Mouse (Mus musculus): ENCODE results near the gene Ppih. TPM values are rescaled to one million over a fixed set of nuclear protein-coding genes. Genes with fewer than 3 reads are reported as not detected.

The Ppih gene
- polyA plus RNA-seq, 1 experiment: 48.4 TPM

DNA sequence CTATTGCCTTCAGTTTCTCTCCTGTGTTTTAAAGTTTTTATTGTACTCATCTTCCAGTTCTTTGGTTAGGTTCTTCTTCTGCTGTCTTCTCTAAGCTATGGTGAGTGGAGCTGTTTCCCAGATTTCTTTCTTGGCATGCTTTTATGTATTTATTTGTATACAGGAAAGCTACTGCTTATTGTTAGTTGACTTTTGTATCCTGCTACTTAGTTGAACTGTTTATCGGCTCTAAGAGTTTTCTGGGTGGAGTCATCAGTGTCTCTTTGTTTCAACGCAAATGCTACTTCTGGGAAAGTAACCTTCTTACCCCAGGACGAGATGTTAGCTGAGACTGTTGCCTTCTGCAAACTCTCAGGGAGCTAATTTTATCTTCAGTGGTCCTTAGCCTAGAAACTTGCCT, 56.9 kb downstream of the Ppih start:
- Histone ChIP-seq H3K4me1 (ENCODE audit: control insufficient read depth, insufficient read depth, low read length) (no peaks in the 10 kb centered on the region), H3K27ac (ENCODE audit: insufficient read depth, low read length) (no peak overlapping the region), H3K4me3 (ENCODE audit: insufficient read depth, low read length) (no peak overlapping the region)
- no peak for TF ChIP-seq POLR2A (IDR thresholded peaks at IDR 0.05; ENCODE audit: low read depth, low read length)
- TF ChIP-seq CTCF (IDR thresholded peaks at IDR 0.05; ENCODE audit: borderline replicate concordance, insufficient read depth, low read length): no peak

DNA sequence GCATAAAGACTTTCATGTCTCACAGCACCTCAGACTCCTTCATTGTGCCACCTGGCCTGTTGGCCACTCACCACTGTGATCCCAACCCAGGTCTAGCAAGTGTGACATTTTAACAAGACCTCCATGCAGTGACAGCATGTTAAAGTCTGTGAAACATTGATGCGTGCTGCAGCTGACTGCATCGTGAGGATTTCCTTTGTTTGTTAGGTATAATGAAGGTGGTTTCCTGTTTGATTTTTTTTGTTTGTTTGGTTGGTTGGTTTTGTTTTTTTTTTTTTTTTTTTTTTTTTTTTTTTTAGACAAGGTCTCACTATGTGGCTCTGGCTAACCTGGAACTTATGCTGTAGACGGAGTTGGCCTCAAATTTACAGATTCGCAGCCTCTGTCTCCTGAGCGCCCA, 57.9 kb downstream of the Ppih start:
- TF ChIP-seq CTCF (IDR thresholded peaks at IDR 0.05; ENCODE audit: borderline replicate concordance, insufficient read depth, low read length) (no peak), POLR2A (IDR thresholded peaks at IDR 0.05; ENCODE audit: low read depth, low read length) (no peak)
- Histone ChIP-seq H3K27ac (ENCODE audit: insufficient read depth, low read length) (no peak overlapping the region), H3K4me3 (ENCODE audit: insufficient read depth, low read length) (no peak overlapping the region), H3K4me1 (ENCODE audit: control insufficient read depth, insufficient read depth, low read length) (no peaks in the 10 kb centered on the region)

DNA sequence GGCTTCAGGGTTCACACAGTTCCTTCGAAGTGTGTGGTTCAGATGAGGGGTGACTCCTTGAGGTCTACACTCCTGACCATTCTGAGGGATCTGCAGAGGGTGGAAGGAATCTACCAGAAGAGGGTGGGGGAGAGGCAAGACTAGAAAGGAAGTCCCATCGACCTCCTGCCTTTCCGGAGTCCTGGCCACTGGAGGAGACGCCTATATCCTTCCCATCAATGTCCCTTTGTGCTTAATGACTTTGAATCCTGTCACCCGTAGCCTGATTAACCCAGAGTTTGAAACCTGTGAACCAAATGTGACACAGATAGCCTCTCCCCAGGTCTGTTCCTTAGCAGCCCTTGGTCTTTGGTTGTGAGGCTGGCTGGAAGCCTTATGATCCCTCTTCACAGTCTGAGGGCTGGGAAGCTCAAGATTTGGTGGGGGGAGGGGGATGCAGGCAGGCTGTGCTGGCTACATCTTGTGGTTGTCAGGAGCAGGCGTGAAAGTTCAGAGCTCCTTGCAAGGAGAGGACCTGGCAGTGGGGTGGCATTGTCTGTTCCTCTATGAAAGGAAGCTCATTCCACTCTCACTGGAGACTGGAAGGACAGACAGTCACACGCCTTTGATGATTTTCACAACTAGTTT, 59.1 kb downstream of the Ppih start:
- Histone ChIP-seq H3K4me3 (ENCODE audit: insufficient read depth, low read length) (no peak overlapping the region), H3K4me1 (ENCODE audit: control insufficient read depth, insufficient read depth, low read length) (no peaks in the 10 kb centered on the region), H3K27ac (ENCODE audit: insufficient read depth, low read length) (no peak overlapping the region)
- no peak for TF ChIP-seq CTCF (IDR thresholded peaks at IDR 0.05; ENCODE audit: borderline replicate concordance, insufficient read depth, low read length)
- TF ChIP-seq POLR2A (IDR thresholded peaks at IDR 0.05; ENCODE audit: low read depth, low read length): no peak

DNA sequence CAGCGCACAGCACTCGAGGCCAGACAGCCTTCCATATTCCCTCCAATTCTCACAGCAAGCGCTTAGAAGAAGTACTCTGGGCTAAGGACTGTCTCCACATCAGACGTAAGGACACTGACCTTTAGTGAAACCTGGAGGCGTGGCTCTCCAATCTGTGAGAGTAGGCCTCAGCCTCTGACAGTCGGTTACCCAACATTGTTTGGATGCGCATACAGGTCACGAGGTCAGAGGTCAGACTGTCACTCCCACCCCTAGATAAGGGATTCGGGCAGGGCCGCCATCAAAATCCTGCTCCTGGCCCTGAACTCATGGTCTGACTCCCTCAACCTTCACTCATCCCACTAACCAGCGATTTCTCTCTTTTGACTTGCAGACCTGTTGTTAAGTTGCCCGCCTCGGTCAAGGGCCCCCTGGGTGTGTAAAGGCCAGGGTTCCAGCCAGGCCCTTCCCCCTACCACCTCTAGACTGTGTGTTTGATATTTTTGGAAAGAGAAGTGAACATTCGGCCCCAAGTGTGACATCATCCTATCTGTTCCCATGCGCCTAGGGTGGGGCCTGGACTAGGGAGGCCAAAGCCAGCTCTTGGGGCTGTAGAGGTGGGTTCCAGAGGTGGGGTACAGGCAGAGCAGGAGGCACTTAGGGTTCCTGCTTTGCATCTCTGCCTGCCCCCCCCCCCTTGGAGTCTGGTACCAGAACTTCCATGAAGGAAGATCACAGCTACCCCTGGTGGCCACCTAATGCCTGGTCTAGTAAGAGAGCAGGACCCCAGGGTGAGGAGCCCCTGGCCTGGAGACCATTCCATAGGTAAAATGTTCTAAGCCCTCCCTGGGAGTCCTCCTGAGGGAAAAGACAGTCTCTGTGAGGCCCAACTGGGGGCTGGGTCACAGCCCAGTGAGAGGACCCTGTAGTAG, 60.7 kb downstream of the Ppih start:
- H3K4me1 ChIP-seq (ENCODE audit: control insufficient read depth, insufficient read depth, low read length): no peaks in the 10 kb centered on the region
- TF ChIP-seq CTCF (IDR thresholded peaks at IDR 0.05; ENCODE audit: borderline replicate concordance, insufficient read depth, low read length): no peak
- no peak for TF ChIP-seq POLR2A (IDR thresholded peaks at IDR 0.05; ENCODE audit: low read depth, low read length)
- H3K27ac ChIP-seq (ENCODE audit: insufficient read depth, low read length): no peak overlapping the region
- H3K4me3 ChIP-seq (ENCODE audit: insufficient read depth, low read length): no peak overlapping the region

DNA sequence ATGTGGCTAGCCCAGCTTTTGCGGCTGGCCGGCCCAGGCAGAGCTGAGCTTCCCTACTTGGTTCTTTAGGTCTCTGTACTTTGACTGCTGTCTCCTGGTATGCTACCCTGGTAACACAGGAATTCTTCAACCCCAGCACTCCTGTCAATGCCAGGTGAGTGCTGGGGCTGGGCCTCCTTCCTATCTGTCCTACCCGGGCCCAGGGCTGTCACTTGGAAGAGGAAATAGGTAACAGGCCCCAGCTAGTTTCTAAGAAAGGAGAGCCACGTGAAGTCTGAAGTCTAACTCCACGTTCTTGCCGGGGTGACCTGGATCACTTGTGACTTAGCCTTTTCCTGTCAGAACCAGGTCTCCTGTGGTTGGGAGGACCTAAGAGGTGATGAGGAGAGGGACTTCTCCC, 63.3 kb downstream of the Ppih start:
- H3K27ac ChIP-seq (ENCODE audit: insufficient read depth, low read length): no peak overlapping the region
- 0 out of 2 replicates have a peak, but pooled peaks cover 5% of the 10 kb centered on the region for H3K4me1 ChIP-seq (ENCODE audit: control insufficient read depth, insufficient read depth, low read length)
- TF ChIP-seq CTCF (IDR thresholded peaks at IDR 0.05; ENCODE audit: borderline replicate concordance, insufficient read depth, low read length): no peak
- no peak for TF ChIP-seq POLR2A (IDR thresholded peaks at IDR 0.05; ENCODE audit: low read depth, low read length)
- H3K4me3 ChIP-seq (ENCODE audit: insufficient read depth, low read length): no peak overlapping the region

DNA sequence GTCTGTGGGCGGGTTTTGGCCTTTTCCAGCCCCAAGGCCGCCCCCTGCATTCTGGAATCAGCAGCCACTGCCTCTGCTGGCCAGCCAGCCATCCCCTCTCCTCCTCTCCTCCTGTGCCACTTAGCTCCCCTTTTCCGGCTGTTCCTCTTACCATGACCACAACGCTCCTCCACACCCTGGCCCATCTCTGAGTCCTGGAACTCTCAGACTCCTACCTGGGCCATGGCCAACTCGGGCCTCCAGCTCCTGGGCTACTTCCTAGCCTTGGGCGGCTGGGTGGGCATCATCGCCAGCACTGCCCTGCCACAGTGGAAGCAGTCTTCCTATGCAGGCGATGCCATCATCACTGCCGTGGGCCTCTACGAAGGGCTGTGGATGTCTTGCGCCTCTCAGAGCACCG, 65.0 kb downstream of the Ppih start, which contains the start of gene Cldn19:
TSS of gene Cldn19 (plus strand) at position 64 of the 400 bp plus-strand sequence.
- Histone ChIP-seq H3K27ac (ENCODE audit: insufficient read depth, low read length) (no peak within 1 kb of the TSS), H3K4me1 (ENCODE audit: control insufficient read depth, insufficient read depth, low read length) (0 out of 2 replicates have a peak, but pooled peaks cover 5% of the 10 kb centered on the region), H3K4me3 (ENCODE audit: insufficient read depth, low read length) (no peak within 1 kb of the TSS)
- no peak for TF ChIP-seq CTCF (IDR thresholded peaks at IDR 0.05; ENCODE audit: borderline replicate concordance, insufficient read depth, low read length)
- TF ChIP-seq POLR2A (IDR thresholded peaks at IDR 0.05; ENCODE audit: low read depth, low read length): no peak

DNA sequence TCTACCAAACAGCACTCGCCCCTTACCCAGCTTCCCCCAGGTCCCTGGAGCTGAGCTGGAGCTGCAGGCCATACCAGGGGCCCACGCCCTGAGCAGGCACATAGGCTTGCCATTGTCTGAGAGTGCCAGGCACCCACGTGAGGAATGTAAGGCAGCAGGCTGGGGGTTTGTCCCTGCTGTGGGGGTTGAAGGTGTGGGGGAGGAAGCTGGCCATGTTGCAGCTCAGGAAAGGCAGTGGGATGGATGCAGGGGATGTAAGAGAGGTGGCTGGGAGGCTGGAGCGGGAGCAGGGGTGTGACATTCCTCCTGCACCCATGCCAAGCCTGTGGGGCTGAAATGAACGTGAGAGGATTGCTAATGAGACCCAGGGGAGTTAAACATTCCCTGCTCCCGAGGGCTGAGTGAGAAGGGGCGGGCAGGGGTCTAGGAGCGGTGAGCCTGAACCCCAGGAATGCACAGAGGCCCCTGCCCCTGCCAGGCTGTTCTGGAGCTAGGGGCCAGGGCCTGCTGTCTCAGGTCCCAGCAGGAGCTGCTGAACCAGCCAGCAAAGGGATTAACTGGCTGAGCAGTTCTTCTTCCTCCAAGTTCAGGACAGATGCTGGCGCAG, 66.2 kb downstream of the Ppih start:
- Histone ChIP-seq H3K4me3 (ENCODE audit: insufficient read depth, low read length) (no peak overlapping the region), H3K27ac (ENCODE audit: insufficient read depth, low read length) (no peak overlapping the region), H3K4me1 (ENCODE audit: control insufficient read depth, insufficient read depth, low read length) (0 out of 2 replicates have a peak, but pooled peaks cover 5% of the 10 kb centered on the region)
- TF ChIP-seq CTCF (IDR thresholded peaks at IDR 0.05; ENCODE audit: borderline replicate concordance, insufficient read depth, low read length) (no peak), POLR2A (IDR thresholded peaks at IDR 0.05; ENCODE audit: low read depth, low read length) (no peak)

DNA sequence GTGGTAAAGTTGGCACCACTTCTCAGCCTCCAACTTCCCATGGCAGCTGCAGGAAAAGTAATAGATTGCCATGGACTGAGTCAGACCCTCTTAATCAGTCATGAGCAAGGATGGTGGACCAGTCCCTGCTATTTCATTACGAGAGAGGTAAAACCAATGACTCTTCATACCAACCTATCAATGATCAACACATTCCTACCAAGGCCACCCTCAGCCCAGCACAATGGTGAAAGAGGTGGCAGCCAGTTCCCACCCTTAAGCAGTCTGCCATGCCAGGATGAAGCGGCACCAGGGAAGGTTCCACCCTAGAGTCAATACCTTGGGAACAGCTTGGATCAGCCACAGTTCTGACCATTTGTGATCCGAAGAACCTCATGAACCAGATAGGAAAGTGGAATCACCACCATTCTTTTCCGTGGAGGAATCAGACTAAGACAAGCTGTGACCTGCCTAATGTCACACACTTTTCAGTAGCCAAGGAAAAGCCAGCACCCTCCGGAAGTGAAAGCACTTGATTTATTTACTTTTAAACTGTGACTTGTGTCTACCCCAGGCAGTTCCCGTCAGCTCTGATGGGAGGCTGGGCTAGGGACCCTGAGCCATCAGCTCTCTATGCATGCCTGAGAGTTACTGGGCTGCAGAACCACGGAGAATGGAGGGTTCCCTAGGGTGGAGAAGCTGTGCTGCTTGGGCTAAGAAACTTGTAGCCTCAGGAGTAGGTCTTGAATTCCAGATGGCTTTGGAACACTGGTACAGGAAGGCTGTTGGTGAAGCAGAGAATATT, 68.1 kb downstream of the Ppih start:
- H3K27ac ChIP-seq (ENCODE audit: insufficient read depth, low read length): no peak overlapping the region
- no peak for TF ChIP-seq POLR2A (IDR thresholded peaks at IDR 0.05; ENCODE audit: low read depth, low read length)
- no peak for TF ChIP-seq CTCF (IDR thresholded peaks at IDR 0.05; ENCODE audit: borderline replicate concordance, insufficient read depth, low read length)
- H3K4me3 ChIP-seq (ENCODE audit: insufficient read depth, low read length): no peak overlapping the region
- H3K4me1 ChIP-seq (ENCODE audit: control insufficient read depth, insufficient read depth, low read length): 0 out of 2 replicates have a peak, but pooled peaks cover 5% of the 10 kb centered on the region

Other genes starting within 250 kb of the Ppih start
- gene Slc2a1, start 211.8 kb downstream of the Ppih start, polyA plus RNA-seq (2011; ENCODE audit: insufficient read length, low read depth, missing spikeins): 92.4 and 124 TPM in 2 replicates
- gene Zfp691, start 146.4 kb downstream of the Ppih start, polyA plus RNA-seq (2011; ENCODE audit: insufficient read length, low read depth, missing spikeins): 4.9 and 9.0 TPM in 2 replicates
- gene Ermap, start 130.5 kb downstream of the Ppih start, polyA plus RNA-seq (2011; ENCODE audit: insufficient read length, low read depth, missing spikeins): 0.33 TPM in 1 of 2 replicates, not detected in the other
- gene Svbp, start 125.2 kb downstream of the Ppih start, polyA plus RNA-seq (2011; ENCODE audit: insufficient read length, low read depth, missing spikeins): 42.2 and 57.6 TPM in 2 replicates
- not detected in 2 replicates for gene Tmem269, start 102.3 kb downstream of the Ppih start, polyA plus RNA-seq (2011; ENCODE audit: insufficient read length, low read depth, missing spikeins)
- gene AU022252, start 87.8 kb downstream of the Ppih start, polyA plus RNA-seq (2011; ENCODE audit: insufficient read length, low read depth, missing spikeins): 17.1 and 17.8 TPM in 2 replicates
- 142 and 190 TPM in 2 replicates for gene P3h1, start 87.6 kb downstream of the Ppih start, polyA plus RNA-seq (2011; ENCODE audit: insufficient read length, low read depth, missing spikeins)
- gene Cldn19, start 65.1 kb downstream of the Ppih start, polyA plus RNA-seq (2011; ENCODE audit: insufficient read length, low read depth, missing spikeins): 0.20 and 0.21 TPM in 2 replicates
- gene Ybx1, start 25.9 kb downstream of the Ppih start, polyA plus RNA-seq (2011; ENCODE audit: insufficient read length, low read depth, missing spikeins): 867 and 936 TPM in 2 replicates
- gene Ccdc30, start 95.0 kb upstream of the Ppih start, polyA plus RNA-seq (2011; ENCODE audit: insufficient read length, low read depth, missing spikeins): 1.3 and 2.0 TPM in 2 replicates
- gene Ppcs, start 101.9 kb upstream of the Ppih start, polyA plus RNA-seq (2011; ENCODE audit: insufficient read length, low read depth, missing spikeins): 8.9 and 10.5 TPM in 2 replicates
- not detected in 2 replicates for gene Zmynd12, start 102.3 kb upstream of the Ppih start, polyA plus RNA-seq (2011; ENCODE audit: insufficient read length, low read depth, missing spikeins)
- gene Rimkla, start 172.1 kb upstream of the Ppih start, polyA plus RNA-seq (2011; ENCODE audit: insufficient read length, low read depth, missing spikeins): not detected in 2 replicates
- 40.3 and 48.6 TPM in 2 replicates for gene Foxj3, start 216.5 kb upstream of the Ppih start, polyA plus RNA-seq (2011; ENCODE audit: insufficient read length, low read depth, missing spikeins)
- 3.5 and 4.9 TPM in 2 replicates for gene Frg2f1, start 219.0 kb upstream of the Ppih start, polyA plus RNA-seq (2011; ENCODE audit: insufficient read length, low read depth, missing spikeins)

All from embryonic fibroblast, embryonic 13.5 days (primary cell).